Mouse (Mus musculus) heart, embryonic 14.5 days (tissue): Measurements from ENCODE around the gene Muc20. TPM values are rescaled to one million over a fixed set of nuclear protein-coding genes. Genes with fewer than 3 reads are reported as not detected.

Experiments used
- ATAC-seq: fragments of 200-750 bp; cut with Nextera tagmentation; 2 replicates; pipeline ENCODE4 v1.8.0; 2017; ENCODE audit warnings: low read depth, moderate TSS enrichment; ENCODE audit not compliant: insufficient number of reproducible peaks, insufficient read depth, low FRiP score
- H3K27ac ChIP-seq, 2 experiments: fragments of 200-500 bp in 1 of 2; fragments of 300-500 bp in 1 of 2; sonication (generic) in 1 of 2; replicated peaks in 1 of 2; 2 replicates each; pipeline ENCODE4 v1.5.1; 2012 to 2014; ENCODE audit warnings: low read depth in 2 of 2, low read length in 2 of 2, control low read depth in 1 of 2, mild to moderate bottlenecking in 1 of 2, mixed read lengths in 1 of 2; ENCODE audit not compliant: control insufficient read depth in 1 of 2, insufficient read depth in 1 of 2
- H3K27me3 ChIP-seq: fragments of 300-500 bp; sonication (generic); 2 replicates; pipeline ENCODE4 v1.6.1; 2014; ENCODE audit warnings: mild to moderate bottlenecking, low read length, control low read depth; ENCODE audit not compliant: control insufficient read depth, insufficient read depth
- H3K36me3 ChIP-seq: fragments of 300-500 bp; sonication (generic); 2 replicates; pipeline ENCODE4 v1.6.1; 2014; ENCODE audit warnings: mild to moderate bottlenecking, control low read depth, low read length, mixed read lengths; ENCODE audit not compliant: control insufficient read depth, insufficient read depth
- H3K4me1 ChIP-seq, 2 experiments: fragments of 200-500 bp in 1 of 2; fragments of 300-500 bp in 1 of 2; sonication (generic) in 1 of 2; 2 replicates each; pipeline ENCODE4 v1.6.1; 2012 to 2014; ENCODE audit warnings: low read length in 2 of 2, control low read depth in 1 of 2, mixed read lengths in 1 of 2; ENCODE audit not compliant: control insufficient read depth in 2 of 2, insufficient read depth in 2 of 2
- H3K4me2 ChIP-seq: fragments of 300-500 bp; sonication (generic); 2 replicates; pipeline ENCODE4 v1.6.1; 2014; ENCODE audit warnings: mild to moderate bottlenecking, low read length
- H3K4me3 ChIP-seq, 2 experiments: fragments of 200-500 bp in 1 of 2; fragments of 300-500 bp in 1 of 2; sonication (generic) in 1 of 2; 2 replicates each; pipeline ENCODE4 v1.5.1; 2012 to 2014; ENCODE audit warnings: low read length in 2 of 2, mild to moderate bottlenecking in 2 of 2, control low read depth in 1 of 2, low read depth in 1 of 2, moderate library complexity in 1 of 2; ENCODE audit not compliant: control insufficient read depth in 1 of 2, insufficient read depth in 1 of 2
- H3K9ac ChIP-seq: fragments of 300-500 bp; sonication (generic); 2 replicates; pipeline ENCODE4 v1.6.1; 2014; ENCODE audit warnings: mild to moderate bottlenecking, low read length
- H3K9me3 ChIP-seq: fragments of 300-500 bp; sonication (generic); 2 replicates; pipeline ENCODE4 v1.6.1; 2016; ENCODE audit warnings: low read length, control low read depth; ENCODE audit not compliant: control insufficient read depth
- WGBS: fragments of 180-500 bp; shearing (Covaris S2); extraction: QIAGEN DNeasy Blood & Tissue Kit; methylation state at CpG from one replicate; pipeline ENCODE4 v1.1.7; 2014; 5-methylcytosine and 5-hydroxymethylcytosine counted together
- polyA plus RNA-seq: library from polyadenylated mRNA; unstranded; fragments of >200 nt; fragmentation: Nextera tagmentation; extraction: Ambion mirVana; gene quantifications from 2 replicates; pipeline ENCODE4 v1.2.1, GENCODE M21; 2014

Gene Muc20
- polyA plus RNA-seq, 1 experiment from 2014 or later, result 0.08 TPM

GRCm38 (mm10) chr16:32740003-32740663 is 57.1 kb downstream of the Muc20 start:
- Histone ChIP-seq H3K27ac (no peak overlapping the region), H3K36me3 (no peaks in the 10 kb centered on the region), H3K4me1 (no peaks in the 10 kb centered on the region), H3K4me3 (no peak overlapping the region), H3K9ac (no peak overlapping the region), H3K4me2 (no peak overlapping the region), H3K9me3 (no peaks in the 10 kb centered on the region), H3K27me3 (no peaks in the 10 kb centered on the region)
- no peak for ATAC-seq
- 80% methylated on average over 8 of the region's 8 CpGs for WGBS

DNA sequence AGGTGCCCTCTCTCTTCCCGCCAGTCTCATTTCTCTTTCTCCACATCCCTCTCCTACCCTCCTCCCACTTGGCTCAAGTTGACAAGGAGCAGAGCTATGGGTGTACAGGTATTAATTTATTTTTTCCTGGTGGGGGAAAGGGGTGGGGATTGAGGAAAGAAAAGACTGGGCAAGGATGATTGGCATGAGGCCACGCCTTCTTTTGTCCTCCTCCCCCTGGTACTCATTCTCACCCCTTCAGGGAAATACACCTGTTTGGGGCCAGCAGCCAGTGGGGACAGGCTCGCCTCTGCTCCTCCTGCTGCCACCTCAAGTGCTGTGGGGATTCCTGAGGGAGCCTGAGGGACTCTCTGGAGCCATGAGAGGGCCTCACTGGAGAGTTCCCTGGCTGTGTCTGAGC is 61.2 kb downstream of the Muc20 start:
- no peaks in the 10 kb centered on the region for H3K9me3 ChIP-seq
- no peak overlapping the region for H3K4me3 ChIP-seq
- H3K9ac ChIP-seq, result no peak overlapping the region
- H3K27ac ChIP-seq, result no peak overlapping the region
- H3K27me3 ChIP-seq, result no peaks in the 10 kb centered on the region
- H3K4me2 ChIP-seq, result no peak overlapping the region
- ATAC-seq, result no peak
- no peaks in the 10 kb centered on the region for H3K4me1 ChIP-seq
- H3K36me3 ChIP-seq, result no peaks in the 10 kb centered on the region
- 44% methylated on average over 3 of the region's 3 CpGs for WGBS

DNA sequence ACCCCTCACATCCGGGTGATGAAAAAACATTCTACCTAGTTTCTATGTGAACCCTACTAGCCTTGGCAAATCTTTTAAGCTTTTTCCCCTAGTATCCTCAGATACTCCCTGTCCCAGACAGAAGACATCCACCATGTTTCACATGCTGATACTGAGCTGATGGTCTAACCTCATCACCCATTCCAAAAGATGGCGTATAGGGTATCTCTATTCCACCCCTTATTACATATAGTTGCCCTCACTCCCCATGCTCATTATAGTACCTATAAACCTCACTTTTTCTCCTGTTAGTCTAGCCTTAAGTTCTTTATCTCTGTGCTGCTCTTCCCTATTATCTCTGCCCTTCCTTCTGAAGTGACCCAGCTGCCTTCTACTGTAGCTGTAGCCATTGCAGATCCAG is 61.6 kb downstream of the Muc20 start, which contains the start of gene Muc4:
Gene Muc4 (plus strand): TSS at position 301 of the 400 bp plus-strand sequence.
- Histone ChIP-seq H3K4me3 (no peak within 1 kb of the TSS), H3K27ac (no peak within 1 kb of the TSS), H3K4me1 (no peaks in the 10 kb centered on the region), H3K36me3 (no peaks in the 10 kb centered on the region), H3K9ac (no peak within 1 kb of the TSS), H3K27me3 (no peaks in the 10 kb centered on the region), H3K9me3 (no peaks in the 10 kb centered on the region), H3K4me2 (no peak within 1 kb of the TSS)
- 90% methylated on average over 2 of the region's 2 CpGs for WGBS
- ATAC-seq, result no peak

GRCm38 (mm10) chr16:32733213-32733612 is 64.0 kb downstream of the Muc20 start:
- no peak overlapping the region for H3K9ac ChIP-seq
- H3K9me3 ChIP-seq, result no peaks in the 10 kb centered on the region
- H3K27me3 ChIP-seq, result no peaks in the 10 kb centered on the region
- H3K4me3 ChIP-seq, result no peak overlapping the region
- no peak for ATAC-seq
- no peak overlapping the region for H3K27ac ChIP-seq
- H3K4me1 ChIP-seq, result no peaks in the 10 kb centered on the region
- no peak overlapping the region for H3K4me2 ChIP-seq
- no peaks in the 10 kb centered on the region for H3K36me3 ChIP-seq
- 73% methylated on average over 3 of the region's 3 CpGs for WGBS

- Histone ChIP-seq H3K27me3 (no peaks in the 10 kb centered on the region), H3K4me2 (no peak overlapping the region), H3K36me3 (no peaks in the 10 kb centered on the region), H3K9me3 (no peaks in the 10 kb centered on the region), H3K27ac (no peak overlapping the region), H3K4me3 (no peak overlapping the region), H3K9ac (no peak overlapping the region), H3K4me1 (no peaks in the 10 kb centered on the region)
- ATAC-seq, result no peak
- 78% methylated on average over 1 of the region's 1 CpGs for WGBS
Observed at GRCm38 (mm10) chr16:32728730-32729129, 68.5 kb downstream of the Muc20 start.

- Histone ChIP-seq H3K4me2 (no peak overlapping the region), H3K4me3 (no peak overlapping the region), H3K27ac (no peak overlapping the region), H3K9ac (no peak overlapping the region), H3K27me3 (no peaks in the 10 kb centered on the region), H3K36me3 (no peaks in the 10 kb centered on the region), H3K4me1 (no peaks in the 10 kb centered on the region; a peak in 1 of 4 replicates), H3K9me3 (no peaks in the 10 kb centered on the region)
- no peak for ATAC-seq
Observed at GRCm38 (mm10) chr16:32728240-32728639, 69.0 kb downstream of the Muc20 start.

Other genes with a start within 250 kb of the Muc20 start
- gene Tfrc, start 188.5 kb downstream of the Muc20 start, polyA plus RNA-seq, result 48.6 and 57.2 TPM in 2 replicates
- 6.7 and 7.3 TPM in 2 replicates for gene Tnk2, start 153.6 kb downstream of the Muc20 start, polyA plus RNA-seq
- not detected in 2 replicates for gene Muc4, start 61.5 kb downstream of the Muc20 start, polyA plus RNA-seq
- not detected in 2 replicates for gene Smbd1, start 13.0 kb upstream of the Muc20 start, polyA plus RNA-seq
- gene Fyttd1, start 80.1 kb upstream of the Muc20 start, polyA plus RNA-seq, result 166 and 170 TPM in 2 replicates
- 30.4 and 30.7 TPM in 2 replicates for gene Rubcn, start 80.3 kb upstream of the Muc20 start, polyA plus RNA-seq
- gene Lrch3, start 116.7 kb upstream of the Muc20 start, polyA plus RNA-seq, result 22.0 and 25.4 TPM in 2 replicates